Mouse (Mus musculus): ENCODE results near the gene Usp18.

DNA sequence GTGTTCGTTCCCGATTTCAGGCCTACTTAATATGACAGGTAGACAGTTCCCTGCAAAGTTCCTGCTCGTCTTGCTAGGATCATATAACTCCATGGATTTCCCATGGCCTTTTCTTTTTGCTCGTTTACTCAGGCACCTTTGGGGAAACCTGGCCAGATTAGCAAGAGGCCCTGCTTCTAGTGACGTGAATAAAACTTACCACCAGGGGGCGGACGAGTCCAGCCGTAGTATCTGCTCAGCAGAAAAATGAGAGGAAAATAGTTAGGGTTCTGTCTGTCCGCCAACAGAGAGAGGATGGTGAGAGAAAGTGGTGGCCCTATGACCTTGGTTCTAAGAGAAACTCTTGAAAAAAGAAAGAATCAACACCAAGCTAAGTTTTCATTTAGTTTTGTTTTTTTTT, 14.8 kb downstream of the Usp18 start:
- no peak for TF ChIP-seq GATA1 (IDR thresholded peaks at IDR 0.05; ENCODE audit: borderline replicate concordance, low read length)
- no peak for TF ChIP-seq FLI1 (IDR thresholded peaks at IDR 0.05; ENCODE audit: low read length)

Measured in megakaryocyte, embryonic 14.5 days (primary cell).